Mouse (Mus musculus) left cerebral cortex, postnatal 25 days (tissue): Measurements from ENCODE around the gene Klhdc3. TPM values are rescaled to one million over a fixed set of nuclear protein-coding genes. Genes with fewer than 3 reads are reported as not detected.

Experiments
- DNase-seq, 2 experiments: peaks; one replicate each; pipeline ENCODE4 v3.0.0; 2022; ENCODE audit warnings: low spot score in 2 of 2, mixed read lengths in 1 of 2
- intact Hi-C: fragments of 180-260 bp; cut with DNase I; formaldehyde crosslinking; loops from one replicate; pipeline ENCODE4 v1.15.1; 2025
- total RNA-seq, 2 experiments: library from RNA; stranded (reverse); gene quantifications; 2 replicates each; pipeline ENCODE4 v1.2.3; 2021

Gene Klhdc3
- total RNA-seq: 100 to 1,000 TPM; 211 to 226 TPM

GRCm38 (mm10) chr17:46680760-46681373 lies at the start of gene Klhdc3:
TSS of gene Klhdc3 (minus strand) at chr17:46680914.
- intact Hi-C loops: loop anchor here (2.0 kb wide), 1 partner anchor 24 kb away; the partner anchor contains the start of gene Ppp2r5d
- DNase-seq: peak; percentile 94 to 99

- intact Hi-C loops: no loop called here
These were observed 48.2 kb upstream of the Klhdc3 start, which contains the start of gene Gnmt for GRCm38 (mm10) chr17:46728904-46729318. TSS of gene Gnmt (minus strand) at chr17:46729168.

GRCm38 (mm10) chr17:46728496-46728895 lies 47.8 kb upstream of the Klhdc3 start:
- intact Hi-C loops: no loop called here
- no peak for DNase-seq

More at GRCm38 (mm10) chr17:46728904-46729318, 48.2 kb upstream of the Klhdc3 start, which contains the start of gene Gnmt:
- no peak for DNase-seq

- no peak for DNase-seq
- intact Hi-C loops: no loop called here
These were observed 47.3 kb upstream of the Klhdc3 start for GRCm38 (mm10) chr17:46728021-46728420.

- intact Hi-C loops: no loop called here
- DNase-seq: no peak
These were observed 46.6 kb upstream of the Klhdc3 start for GRCm38 (mm10) chr17:46727271-46727670.

GRCm38 (mm10) chr17:46725731-46726645 lies 45.3 kb upstream of the Klhdc3 start:
- DNase-seq: no peak
- intact Hi-C loops: no loop called here

GRCm38 (mm10) chr17:46725273-46725672 lies 44.6 kb upstream of the Klhdc3 start:
- intact Hi-C loops: no loop called here
- no peak for DNase-seq

GRCm38 (mm10) chr17:46724477-46725084 lies 43.9 kb upstream of the Klhdc3 start:
- intact Hi-C loops: no loop called here
- DNase-seq: no peak

- intact Hi-C loops: no loop called here
- no peak for DNase-seq
These were observed 40.4 kb upstream of the Klhdc3 start for GRCm38 (mm10) chr17:46721077-46721476.

GRCm38 (mm10) chr17:46714756-46715481 lies 34.2 kb upstream of the Klhdc3 start:
- DNase-seq: no peak
- intact Hi-C loops: loop anchor here (5.0 kb wide), 1 partner anchor 68 kb away; the partner anchor contains the start of genes Klc4 and Mrpl2

- intact Hi-C loops: loop anchor here (5.0 kb wide), 1 partner anchor 67 kb away; the partner anchor contains the start of genes Klc4 and Mrpl2
These were observed 33.1 kb upstream of the Klhdc3 start for GRCm38 (mm10) chr17:46713849-46714248.

GRCm38 (mm10) chr17:46712442-46712841 lies 31.7 kb upstream of the Klhdc3 start:
- intact Hi-C loops: loop anchor here (5.0 kb wide), 1 partner anchor 65 kb away; the partner anchor contains the start of genes Klc4 and Mrpl2
- DNase-seq: no peak

More at GRCm38 (mm10) chr17:46713849-46714248, 33.1 kb upstream of the Klhdc3 start:
- DNase-seq: no peak

GRCm38 (mm10) chr17:46711612-46712271 lies 31.0 kb upstream of the Klhdc3 start:
- intact Hi-C loops: loop anchor here (5.0 kb wide), 1 partner anchor 64 kb away; the partner anchor contains the start of genes Klc4 and Mrpl2
- DNase-seq: peak in 1 of 2 experiments; percentile 35

GRCm38 (mm10) chr17:46710959-46711597 lies 30.4 kb upstream of the Klhdc3 start, which contains the start of gene Pex6:
TSS of gene Pex6 (plus strand) at chr17:46711463.
- intact Hi-C loops: loop anchor here (5.0 kb wide), 1 partner anchor 64 kb away; the partner anchor contains the start of genes Klc4 and Mrpl2
- peak; percentile 91 to 97 for DNase-seq

- DNase-seq: no peak
- intact Hi-C loops: no loop called here
These were observed 25.8 kb upstream of the Klhdc3 start for GRCm38 (mm10) chr17:46706375-46707089.

- intact Hi-C loops: loop anchor here (2.0 kb wide), 1 partner anchor 24 kb away; the partner anchor contains the start of gene Klhdc3
These were observed 24.4 kb upstream of the Klhdc3 start, which contains the start of gene Ppp2r5d for GRCm38 (mm10) chr17:46704887-46705835. TSS of gene Ppp2r5d (minus strand) at chr17:46705111.

More at GRCm38 (mm10) chr17:46704887-46705835, 24.4 kb upstream of the Klhdc3 start, which contains the start of gene Ppp2r5d:
- peak; percentile 95 to 99 for DNase-seq
